Mouse (Mus musculus) frontal cortex, postnatal 25 days (tissue): ENCODE measurements around the gene Plekhn1.
A peak's percentile ranks its signal among the peaks of the same experiment; 100 is the strongest.

Experiments
- DNase-seq, 2 experiments: peaks; one replicate each; pipeline ENCODE4 v3.0.0; 2022; ENCODE audit warnings: low spot score in 2 of 2

The Plekhn1 gene

DNA sequence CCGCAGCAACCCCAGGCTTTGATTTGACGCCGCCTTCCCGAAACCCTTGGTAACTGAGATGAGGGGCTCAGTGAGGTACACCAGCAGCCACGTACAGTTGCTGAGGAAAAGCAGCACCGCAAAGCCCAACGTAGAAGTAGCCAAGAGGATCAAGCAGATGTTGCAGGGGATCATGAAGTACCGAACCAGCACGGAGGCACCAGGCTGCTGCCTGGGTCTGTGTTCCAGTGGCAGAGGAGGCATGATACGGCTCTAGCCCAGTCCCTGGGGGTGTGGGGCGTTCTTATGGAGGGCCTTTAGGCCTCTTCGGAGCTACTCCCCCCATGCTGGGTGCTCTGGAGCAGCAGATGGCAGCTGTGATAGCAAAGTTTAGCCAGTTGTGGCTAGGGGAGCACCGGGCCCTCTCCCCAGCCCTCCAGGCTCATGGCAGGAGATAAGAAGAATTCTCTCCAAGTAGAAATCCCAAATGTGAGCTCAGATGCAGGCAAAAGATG is 49.2 kb downstream of the Plekhn1 start:
- peak in 1 of 2 experiments; percentile 20 for DNase-seq

DNA sequence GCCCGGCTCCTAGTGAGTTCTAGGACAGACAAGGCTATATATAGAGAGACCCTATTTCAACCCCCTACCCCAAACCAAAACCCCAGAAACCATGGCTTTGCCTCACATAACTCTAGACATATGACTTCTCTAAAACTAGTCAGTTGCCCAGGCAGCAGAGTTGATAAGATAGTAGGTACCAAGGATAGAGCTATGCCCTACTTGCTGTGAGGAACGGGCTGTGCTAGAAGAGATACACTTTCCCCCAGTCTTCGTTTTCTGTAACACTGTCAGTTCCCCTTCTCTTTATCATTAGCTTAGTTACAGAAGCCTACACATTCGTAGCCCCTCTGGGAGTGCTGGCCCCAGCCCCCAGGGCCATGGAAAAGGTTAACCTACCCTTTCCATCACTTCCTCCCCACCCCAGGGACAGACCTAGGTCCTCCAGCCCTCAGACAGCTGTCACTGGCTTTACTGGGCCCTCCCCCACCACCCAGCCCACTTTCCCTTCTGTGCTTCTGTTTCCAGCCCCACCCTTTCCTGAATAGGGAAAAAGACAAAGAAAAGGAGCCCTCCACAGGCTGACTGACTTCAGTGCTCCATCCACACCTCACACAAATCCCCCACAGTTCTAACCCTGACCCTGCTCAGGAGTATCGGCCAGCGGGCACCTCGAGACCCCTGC is 50.2 kb downstream of the Plekhn1 start:
- no peak for DNase-seq

DNA sequence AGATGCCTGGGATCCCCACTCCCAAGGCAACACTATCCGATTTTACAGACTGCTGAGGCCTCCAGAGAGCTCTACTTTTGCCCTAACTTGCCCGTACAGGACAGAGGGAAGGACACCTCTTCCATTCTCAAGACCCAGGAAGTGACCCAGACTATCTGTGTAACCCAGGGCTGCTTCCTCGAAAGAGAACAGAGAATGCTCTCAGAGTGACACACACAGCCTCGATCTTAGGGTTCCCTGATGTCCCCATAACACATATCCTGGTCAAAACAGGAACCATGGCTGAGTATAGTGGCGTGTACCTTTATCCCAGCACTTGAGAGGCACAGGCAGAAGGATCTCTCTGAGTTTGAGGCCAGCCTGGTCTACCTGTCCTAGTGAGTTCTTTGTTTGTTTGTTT is 50.9 kb downstream of the Plekhn1 start:
- no peak for DNase-seq

DNA sequence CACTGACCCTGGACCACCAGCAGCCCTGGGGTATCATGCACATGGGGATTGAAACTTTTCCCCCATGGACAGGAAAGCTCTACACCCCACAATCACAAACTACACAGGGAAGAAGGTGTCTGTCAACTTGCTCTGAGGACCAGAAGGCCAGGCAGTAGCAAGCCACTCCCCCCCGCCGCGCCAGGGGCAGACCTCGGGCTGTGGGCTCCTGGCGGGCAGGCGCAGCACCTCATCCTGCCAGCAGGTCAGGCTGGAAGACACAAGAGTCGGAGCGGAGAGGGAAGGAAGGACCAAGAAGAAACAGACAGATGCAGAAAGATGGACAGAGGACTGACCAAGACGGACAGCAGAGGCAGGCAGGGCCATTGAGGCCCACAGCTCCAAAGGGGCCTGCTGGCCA is 57.0 kb downstream of the Plekhn1 start:
- DNase-seq: no peak

DNA sequence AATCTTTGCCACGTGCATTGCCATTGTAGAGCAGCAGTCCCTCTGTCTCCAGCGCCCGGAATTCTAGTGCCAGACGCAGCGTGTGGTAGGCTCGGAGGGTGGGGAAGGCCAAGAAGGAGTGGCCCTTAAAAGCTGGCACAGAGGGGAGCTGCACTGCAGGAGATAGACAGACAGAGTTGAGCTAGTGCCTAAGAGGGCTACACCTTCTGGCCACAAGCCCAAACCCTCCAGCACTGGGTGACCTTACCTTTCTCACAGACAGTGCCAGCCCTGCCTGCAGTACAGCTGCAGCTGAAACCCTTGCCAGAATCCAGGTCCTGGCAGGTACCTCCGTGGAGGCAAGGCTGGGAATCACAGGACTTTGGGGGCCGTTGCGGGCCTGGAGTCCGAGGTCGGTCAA is 62.8 kb downstream of the Plekhn1 start:
- no peak for DNase-seq
